Mouse (Mus musculus): ENCODE data around the gene Ccdc69.
"Not testable (repeated sequence)": the region's sequence is repeated elsewhere in the genome, so short reads cannot be mapped to it uniquely, and the experiment has no call there.

Ccdc69 gene

DNA sequence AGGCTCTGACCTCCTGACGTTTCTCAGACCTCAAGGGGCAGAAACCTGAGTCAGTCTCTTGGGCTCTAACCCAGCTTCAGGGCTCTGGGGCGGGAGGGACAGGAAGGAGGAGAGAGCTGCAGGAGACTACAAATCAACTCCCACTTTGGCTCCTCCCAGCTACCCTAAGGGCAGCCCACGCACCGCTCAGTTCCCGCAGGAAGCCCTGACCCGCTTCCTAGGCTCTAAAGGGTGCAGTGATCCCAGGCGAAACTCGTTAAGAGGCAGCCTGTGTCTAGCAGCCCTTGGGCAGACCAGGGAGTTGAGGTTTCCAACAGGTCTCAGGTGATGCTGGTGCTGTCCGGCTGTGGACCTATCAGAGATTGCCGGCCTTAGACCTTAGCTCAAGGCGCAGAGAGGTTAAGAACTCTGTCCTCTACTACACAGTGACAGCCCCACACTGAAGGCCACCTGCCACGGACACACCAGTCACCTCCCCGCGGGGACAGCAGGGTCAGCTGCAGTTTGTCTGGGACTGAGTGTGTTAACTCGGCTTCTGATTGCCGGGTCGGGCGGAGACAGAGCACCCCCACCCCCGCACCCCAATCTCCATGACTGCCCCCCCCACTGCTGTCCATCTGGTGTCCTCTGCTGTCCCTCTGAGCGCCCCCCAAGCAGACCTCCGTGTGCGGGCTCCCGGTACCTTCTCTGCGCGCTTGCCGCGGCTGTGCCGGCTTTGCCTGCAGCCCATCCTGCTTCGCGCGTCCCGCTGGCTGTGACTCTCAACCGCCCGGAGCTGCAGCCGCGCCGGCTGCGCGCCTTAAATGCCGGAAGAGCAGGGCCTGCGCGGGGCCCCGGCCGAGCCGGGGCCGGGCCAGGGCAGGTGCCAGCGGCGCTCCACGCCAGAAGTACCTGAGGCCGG lies at the start of gene Ccdc69:
Gene Ccdc69 (minus strand): TSS at position 801 of the 901 bp plus-strand sequence.
- peak; percentile 60 for DNase-seq (ENCODE audit: low spot score)

- no peak for DNase-seq (ENCODE audit: low spot score)
Measured at GRCm38 (mm10) chr11:55126663-55127062, 48.7 kb upstream of the Ccdc69 start.

DNA sequence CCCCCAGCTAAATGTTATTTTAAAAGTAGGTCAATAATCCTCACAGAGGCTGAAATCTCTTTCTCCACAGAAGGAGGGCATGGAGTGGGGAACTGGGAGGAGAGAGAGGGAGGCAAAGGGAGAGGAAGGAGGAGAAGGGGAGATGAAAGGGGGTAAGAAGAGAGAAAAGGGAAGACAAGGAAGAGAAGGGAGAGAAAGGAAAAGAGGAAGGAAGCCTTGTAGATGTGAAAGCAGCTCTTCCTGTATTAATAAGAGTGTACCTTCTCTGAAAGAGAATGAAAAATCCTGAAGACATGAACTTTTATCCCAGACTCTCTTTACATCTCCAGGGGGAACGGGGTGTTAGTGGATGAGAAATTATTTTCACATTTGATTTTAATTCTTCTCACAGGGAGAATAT lies 43.5 kb upstream of the Ccdc69 start:
- peak; percentile 16 for DNase-seq (ENCODE audit: low spot score)

GRCm38 (mm10) chr11:55120821-55121271 lies 42.9 kb upstream of the Ccdc69 start:
- DNase-seq (ENCODE audit: low spot score), result peak; percentile 3

DNA sequence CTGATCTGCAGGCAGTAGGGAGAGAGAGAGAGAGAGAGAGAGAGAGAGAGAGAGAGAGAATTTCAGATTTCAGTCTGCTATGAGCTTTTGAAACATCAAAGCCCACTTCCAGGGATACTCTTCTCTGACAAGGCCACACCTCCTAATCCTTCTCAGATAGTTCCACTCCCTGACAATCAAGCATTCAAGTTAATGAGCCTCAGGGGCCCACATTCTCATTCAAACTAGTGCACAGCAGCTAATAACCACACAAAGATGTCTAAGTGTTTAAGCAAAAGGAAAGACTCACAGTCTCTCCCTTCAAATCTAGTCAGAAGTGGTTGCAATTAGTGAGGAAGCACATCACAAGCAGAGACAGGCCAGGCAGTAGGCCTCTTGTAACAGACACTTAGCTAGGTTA lies 42.3 kb upstream of the Ccdc69 start:
- DNase-seq (ENCODE audit: low spot score), result no peak

- no peak for DNase-seq (ENCODE audit: low spot score)
Measured at GRCm38 (mm10) chr11:55117031-55117430, 39.1 kb upstream of the Ccdc69 start.

DNA sequence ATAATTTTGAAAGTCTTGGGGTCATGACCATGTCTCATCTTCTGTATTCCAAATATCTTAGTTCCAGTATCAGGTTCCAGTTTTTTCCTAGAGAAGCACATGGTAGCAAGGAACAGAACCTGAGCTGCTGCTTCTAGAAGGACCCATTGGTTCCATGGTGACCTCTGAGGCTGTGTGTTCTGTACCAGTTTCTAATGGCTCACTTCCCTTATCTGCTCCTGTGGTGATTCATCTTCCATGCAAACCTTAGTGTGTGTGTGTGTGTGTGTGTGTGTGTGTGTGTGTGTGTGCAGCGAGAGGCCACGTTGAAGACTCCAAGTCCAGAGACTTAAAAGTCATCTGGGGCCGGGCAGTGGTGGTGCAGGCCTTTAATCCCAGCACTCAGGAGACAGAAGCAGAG lies 38.1 kb upstream of the Ccdc69 start:
- DNase-seq (ENCODE audit: low spot score), result no peak

- DNase-seq (ENCODE audit: low spot score), result no peak
Measured at GRCm38 (mm10) chr11:55114291-55114690, 36.4 kb upstream of the Ccdc69 start.

GRCm38 (mm10) chr11:55113861-55114250 lies 35.9 kb upstream of the Ccdc69 start:
- not testable (repeated sequence) for DNase-seq (ENCODE audit: low spot score)

DNA sequence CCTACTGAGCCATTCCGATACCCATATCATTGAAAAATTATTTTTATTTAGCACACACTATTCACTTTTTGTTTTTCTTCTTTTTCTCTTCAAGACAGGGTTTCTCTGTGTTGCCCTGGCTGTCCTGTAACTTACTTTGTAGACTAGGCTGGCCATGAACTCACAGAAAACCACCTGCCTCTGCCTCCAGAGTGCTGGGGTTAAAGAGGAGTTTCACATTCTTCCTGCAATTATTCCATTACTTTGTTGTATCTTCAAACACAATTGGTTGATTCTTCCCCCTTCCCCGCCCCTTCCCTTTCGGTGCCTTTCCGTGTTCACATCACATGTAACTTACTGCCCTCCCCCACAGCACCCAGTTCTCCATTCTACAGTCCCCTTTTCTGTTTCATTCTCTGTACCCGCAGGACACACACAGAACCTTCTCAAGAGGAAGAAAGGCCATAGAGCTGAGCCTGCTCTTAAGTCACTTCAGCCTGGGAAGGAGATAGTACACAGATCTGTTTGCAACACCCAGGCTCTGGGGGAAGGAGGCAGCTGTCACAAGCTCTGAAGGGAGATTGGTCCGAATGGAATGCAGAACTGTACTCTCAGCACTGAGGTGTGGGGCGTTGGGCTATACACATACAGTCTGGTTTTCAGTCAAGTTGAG lies 35.4 kb upstream of the Ccdc69 start:
- no peak for DNase-seq (ENCODE audit: low spot score)

DNA sequence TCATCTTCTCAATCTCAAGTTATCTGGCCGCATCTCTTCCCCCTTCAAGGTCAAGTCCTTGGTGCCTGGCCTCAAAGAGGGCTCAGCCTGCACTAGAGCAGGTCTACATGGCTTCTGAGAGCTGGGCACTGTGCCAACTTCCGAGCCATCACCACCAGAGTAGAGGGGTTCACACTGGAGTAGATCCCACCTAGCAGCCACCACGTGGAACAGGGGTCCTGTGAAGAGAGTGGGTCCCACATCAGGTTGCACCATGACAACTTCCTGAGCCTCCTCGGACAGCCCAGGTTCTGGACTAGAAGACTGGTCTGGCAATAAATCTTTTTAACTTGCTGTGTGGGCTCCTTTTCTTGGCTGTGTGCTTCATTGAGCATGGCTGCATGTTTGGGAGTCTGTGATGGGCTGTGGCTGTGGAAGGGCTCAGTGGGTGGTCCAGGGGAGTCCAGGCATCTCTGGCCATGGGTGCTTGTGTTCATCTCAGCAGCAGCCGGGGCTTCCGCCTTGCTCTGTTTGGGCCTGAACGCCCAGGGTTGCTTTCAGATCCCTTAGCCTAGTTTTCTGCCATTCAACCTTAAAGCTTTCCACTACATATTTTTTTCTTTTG lies 32.7 kb upstream of the Ccdc69 start:
- DNase-seq (ENCODE audit: low spot score), result no peak

GRCm38 (mm10) chr11:55109521-55110300 lies 31.8 kb upstream of the Ccdc69 start:
- no peak for DNase-seq (ENCODE audit: low spot score)

- DNase-seq (ENCODE audit: low spot score), result no peak
Measured at GRCm38 (mm10) chr11:55106636-55107035, 28.7 kb upstream of the Ccdc69 start.

GRCm38 (mm10) chr11:55105389-55105788 lies 27.5 kb upstream of the Ccdc69 start:
- no peak for DNase-seq (ENCODE audit: low spot score)

- DNase-seq (ENCODE audit: low spot score), result no peak
Measured at GRCm38 (mm10) chr11:55103229-55103628, 25.3 kb upstream of the Ccdc69 start.

DNA sequence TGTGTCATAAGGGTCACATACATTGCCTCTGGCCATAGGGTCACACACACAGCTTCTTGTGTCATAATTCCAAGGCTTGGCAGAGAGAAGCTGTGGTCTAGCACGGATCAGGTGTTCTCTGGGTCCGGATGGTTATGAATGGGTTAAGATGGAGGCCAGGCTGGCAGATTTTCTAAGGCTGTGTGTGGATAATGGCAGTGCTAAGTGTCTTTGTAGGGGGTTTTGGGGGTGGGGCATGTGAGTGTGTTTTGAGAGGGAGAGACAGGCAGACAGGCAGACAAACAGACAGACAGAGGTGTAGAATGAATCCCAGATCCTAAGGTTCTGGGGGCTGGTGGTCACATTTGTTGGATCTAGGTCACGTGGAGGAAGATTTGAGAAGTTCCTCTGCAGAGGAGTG lies 24.1 kb upstream of the Ccdc69 start:
- no peak for DNase-seq (ENCODE audit: low spot score)

DNA sequence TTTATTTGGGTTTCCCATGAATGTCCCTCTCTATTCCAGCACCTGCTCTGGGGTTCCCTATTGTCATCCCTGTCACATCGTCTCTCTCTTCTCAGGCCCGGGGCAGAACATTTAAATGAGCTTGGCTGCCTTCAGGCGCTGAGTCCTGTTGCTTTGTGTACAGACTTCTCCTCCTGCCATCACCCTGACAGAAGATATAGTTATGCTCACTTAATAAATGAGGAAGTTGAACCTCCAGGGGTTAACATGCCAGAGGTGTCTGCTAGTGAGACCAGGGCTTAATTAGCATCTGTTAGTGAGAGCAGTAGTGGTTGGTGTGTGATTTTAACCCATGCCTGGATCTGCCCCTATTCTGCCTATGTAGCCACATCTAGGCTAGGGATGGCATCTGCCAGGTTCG lies 21.9 kb upstream of the Ccdc69 start:
- no peak for DNase-seq (ENCODE audit: low spot score)

GRCm38 (mm10) chr11:55099019-55099771 lies 21.3 kb upstream of the Ccdc69 start:
- no peak for DNase-seq (ENCODE audit: low spot score)

DNA sequence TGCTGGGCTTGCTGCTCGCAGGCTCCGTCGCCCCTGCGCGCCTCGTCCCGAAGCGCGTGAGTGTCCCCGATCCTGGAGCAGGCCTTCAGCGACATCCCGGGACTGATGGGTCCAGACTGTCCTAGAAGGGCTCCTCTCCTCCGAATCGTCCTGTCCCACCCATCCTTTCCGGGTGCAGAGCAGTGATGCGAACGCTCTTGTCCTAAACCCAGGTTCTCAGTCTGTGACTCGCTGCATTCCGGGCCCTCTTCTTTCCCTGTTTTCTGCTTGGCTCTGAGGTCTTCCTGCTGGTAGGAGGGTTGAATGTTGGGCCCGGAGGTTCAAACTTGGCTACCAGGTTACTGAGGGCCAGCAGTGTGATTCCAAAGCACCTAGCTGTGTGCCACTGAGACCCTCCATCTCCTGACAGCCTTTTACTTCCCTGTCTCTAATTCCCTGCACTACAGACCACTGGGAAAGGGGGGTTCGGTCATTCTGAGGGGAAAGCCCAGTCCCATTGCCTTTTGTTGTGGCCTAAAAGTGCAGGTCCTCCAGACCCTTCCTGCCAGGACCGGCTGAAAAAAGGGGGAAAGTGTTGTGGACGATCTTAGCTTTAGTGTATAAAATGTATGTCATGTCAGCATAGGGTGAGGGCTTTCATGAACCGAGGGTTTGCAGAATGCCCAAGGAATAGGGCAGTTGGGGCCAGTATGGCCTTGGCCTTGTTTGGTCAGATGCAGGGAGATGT lies 20.4 kb upstream of the Ccdc69 start:
- DNase-seq (ENCODE audit: low spot score), result peak; percentile 17

DNA sequence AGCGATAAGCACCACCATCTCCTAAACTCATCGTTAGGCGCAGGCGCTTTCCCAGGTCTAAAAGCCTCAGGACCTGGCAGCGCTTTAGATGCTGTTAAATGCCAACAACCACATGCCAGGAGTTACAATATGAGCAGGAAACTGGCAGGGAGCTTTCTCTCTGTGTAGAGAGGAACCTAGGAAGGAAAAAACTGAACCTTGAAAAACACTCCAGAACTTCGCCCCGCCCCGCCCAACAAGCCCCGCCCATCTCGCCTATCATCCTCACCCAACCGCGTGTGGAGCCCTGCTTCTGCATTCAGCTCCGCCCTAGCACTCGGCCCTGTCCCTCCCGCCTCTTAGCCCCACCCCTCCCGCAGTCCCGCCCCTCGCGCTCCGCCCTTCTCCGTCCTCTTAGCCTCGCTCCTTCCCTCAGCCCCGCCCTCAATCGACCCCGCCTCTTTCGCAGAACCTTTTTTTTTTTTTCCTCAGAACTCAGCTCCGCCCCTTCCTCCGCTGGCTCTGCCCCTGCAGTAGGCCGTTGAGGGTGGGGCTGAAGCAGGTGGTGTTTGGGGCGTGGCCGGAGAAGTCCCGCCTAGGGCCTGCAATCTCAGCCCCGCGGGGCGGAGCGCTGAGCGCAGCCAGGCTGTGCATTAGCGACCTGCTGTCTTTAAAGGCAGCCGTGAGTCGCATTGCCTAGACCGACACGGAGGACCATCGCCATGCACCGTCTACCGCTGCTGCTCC lies 19.7 kb upstream of the Ccdc69 start, which contains the start of gene Gm2a:
Gene Gm2a (plus strand): TSS at position 653 of the 726 bp plus-strand sequence.
- peak; percentile 97 for DNase-seq (ENCODE audit: low spot score)
